Mouse (Mus musculus): ENCODE results near the gene Timm8a1. TPM values are rescaled to one million over a fixed set of nuclear protein-coding genes. Genes with fewer than 3 reads are reported as not detected.
A peak's percentile ranks its signal among the peaks of the same experiment; 100 is the strongest.

Timm8a1 gene
- 6.9 and 7.4 TPM in 2 replicates for polyA plus RNA-seq (2012; ENCODE audit: insufficient read depth, insufficient read length, missing spikeins)

DNA sequence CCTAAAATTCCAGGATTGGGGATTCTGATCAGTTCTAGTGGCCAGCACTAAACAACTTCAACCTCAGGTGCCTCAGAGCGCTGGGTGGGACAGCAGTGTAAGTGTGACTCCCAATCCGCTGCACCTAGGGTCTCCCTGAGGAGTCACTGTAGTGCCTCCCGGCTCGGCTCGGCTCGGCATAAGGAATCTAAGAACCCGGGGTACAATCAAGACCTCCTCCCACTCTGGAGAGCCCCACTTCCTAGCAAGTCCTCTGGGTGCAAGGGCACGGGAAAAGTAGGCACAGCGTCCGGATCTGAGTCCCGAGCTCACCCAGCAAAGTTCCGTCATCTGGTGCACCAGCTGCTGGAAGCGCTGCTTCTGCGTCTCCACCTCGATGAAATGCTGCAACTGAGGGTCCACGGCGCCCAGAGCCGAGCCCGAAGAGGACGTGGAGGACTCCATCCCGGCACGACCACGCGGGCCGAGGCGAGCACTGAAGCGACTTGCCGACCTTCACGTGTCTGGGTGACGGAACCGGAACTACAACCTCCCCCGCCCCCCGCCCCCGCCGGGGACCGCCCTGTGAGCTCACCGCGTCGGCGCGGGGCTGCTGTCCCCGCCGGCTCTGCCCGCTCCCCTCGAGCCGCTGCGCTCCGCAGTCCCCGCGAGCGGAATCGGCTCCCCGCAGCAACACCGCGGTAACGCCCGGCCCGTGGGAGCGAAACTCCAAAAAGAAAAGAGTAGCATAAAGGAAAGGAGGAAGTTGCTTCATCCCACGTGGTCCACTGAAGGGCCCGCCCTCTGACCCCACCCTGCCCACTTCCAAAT is at the start of gene Timm8a1:
Timm8a1 (minus strand) TSS at position 721 of the 810 bp plus-strand sequence.
- Histone ChIP-seq H3K27ac (ENCODE audit: insufficient read depth, low read depth, low read length) (peak within 1 kb of the TSS; percentile 96), H3K4me3 (ENCODE audit: insufficient read depth, low read length) (peak within 1 kb of the TSS; percentile 74), H3K4me1 (ENCODE audit: control insufficient read depth, insufficient read depth, low read length) (0 out of 2 replicates have a peak, but pooled peaks cover 2% of the 10 kb centered on the region)
- TF ChIP-seq CTCF (IDR thresholded peaks at IDR 0.05; ENCODE audit: low read depth, low read length) (no peak), POLR2A (IDR thresholded peaks at IDR 0.05; ENCODE audit: borderline replicate concordance, low read depth, low read length) (no peak)

DNA sequence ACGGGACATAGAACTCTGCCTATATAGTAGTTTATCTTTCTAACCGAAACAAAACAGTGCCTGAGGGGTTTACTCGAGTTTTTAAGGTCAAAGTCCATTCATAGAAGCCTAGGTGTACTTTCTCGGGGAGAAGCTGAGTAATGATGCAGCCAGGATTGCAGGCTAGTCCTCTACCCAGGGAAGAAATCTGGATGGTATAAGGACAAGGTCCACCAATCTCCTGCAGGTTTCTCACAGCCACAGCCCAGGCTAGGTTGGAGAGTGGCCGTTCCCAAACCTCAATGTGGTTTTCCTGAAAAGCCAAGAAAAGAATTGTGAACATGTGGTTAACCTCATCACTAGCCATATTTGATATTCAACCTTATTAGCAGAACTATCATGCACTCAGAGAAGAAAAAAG is 48.2 kb upstream of the Timm8a1 start:
- H3K4me1 ChIP-seq (ENCODE audit: control insufficient read depth, insufficient read depth, low read length): peaks cover under 1% of the 10 kb centered on the region
- no peak overlapping the region for H3K27ac ChIP-seq (ENCODE audit: insufficient read depth, low read depth, low read length)
- no peak overlapping the region for H3K4me3 ChIP-seq (ENCODE audit: insufficient read depth, low read length)
- TF ChIP-seq CTCF (IDR thresholded peaks at IDR 0.05; ENCODE audit: low read depth, low read length) (no peak), POLR2A (IDR thresholded peaks at IDR 0.05; ENCODE audit: borderline replicate concordance, low read depth, low read length) (no peak)

DNA sequence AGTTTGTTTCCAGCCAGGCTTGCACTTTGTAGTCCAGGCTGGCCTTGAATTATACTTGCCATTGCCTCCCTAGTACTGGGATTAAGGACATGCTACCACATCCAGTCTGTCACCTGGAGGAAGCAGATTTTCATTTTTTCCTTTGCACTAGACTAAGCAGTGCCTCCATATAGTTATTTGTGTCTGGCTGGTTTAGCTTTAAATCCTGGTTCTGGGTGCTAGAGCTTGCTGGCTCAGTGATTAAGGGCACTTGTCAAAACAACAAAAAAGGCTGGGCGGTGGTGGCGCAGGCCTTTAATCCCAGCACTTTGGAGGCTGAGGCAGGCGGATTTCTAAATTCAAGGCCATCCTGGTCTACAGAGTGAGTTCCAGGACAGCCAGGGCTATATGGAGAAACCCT is 47.3 kb upstream of the Timm8a1 start:
- Histone ChIP-seq H3K27ac (ENCODE audit: insufficient read depth, low read depth, low read length) (no peak overlapping the region), H3K4me3 (ENCODE audit: insufficient read depth, low read length) (no peak overlapping the region), H3K4me1 (ENCODE audit: control insufficient read depth, insufficient read depth, low read length) (peaks cover 6% of the 10 kb centered on the region)
- TF ChIP-seq CTCF (IDR thresholded peaks at IDR 0.05; ENCODE audit: low read depth, low read length) (no peak), POLR2A (IDR thresholded peaks at IDR 0.05; ENCODE audit: borderline replicate concordance, low read depth, low read length) (no peak)

- H3K27ac ChIP-seq (ENCODE audit: insufficient read depth, low read depth, low read length): no peak overlapping the region
- H3K4me1 ChIP-seq (ENCODE audit: control insufficient read depth, insufficient read depth, low read length): peaks cover 6% of the 10 kb centered on the region
- TF ChIP-seq POLR2A (IDR thresholded peaks at IDR 0.05; ENCODE audit: borderline replicate concordance, low read depth, low read length): no peak
- TF ChIP-seq CTCF (IDR thresholded peaks at IDR 0.05; ENCODE audit: low read depth, low read length): no peak
- H3K4me3 ChIP-seq (ENCODE audit: insufficient read depth, low read length): no peak overlapping the region
Measured at GRCm38 (mm10) chrX:134588261-134588660, 46.6 kb upstream of the Timm8a1 start.

- TF ChIP-seq POLR2A (IDR thresholded peaks at IDR 0.05; ENCODE audit: borderline replicate concordance, low read depth, low read length) (no peak), CTCF (IDR thresholded peaks at IDR 0.05; ENCODE audit: low read depth, low read length) (no peak)
- Histone ChIP-seq H3K4me3 (ENCODE audit: insufficient read depth, low read length) (peak overlapping the region; percentile 98), H3K27ac (ENCODE audit: insufficient read depth, low read depth, low read length) (peak overlapping the region; percentile 21), H3K4me1 (ENCODE audit: control insufficient read depth, insufficient read depth, low read length) (peaks cover 6% of the 10 kb centered on the region)
Measured at GRCm38 (mm10) chrX:134586447-134586846, 44.8 kb upstream of the Timm8a1 start.

DNA sequence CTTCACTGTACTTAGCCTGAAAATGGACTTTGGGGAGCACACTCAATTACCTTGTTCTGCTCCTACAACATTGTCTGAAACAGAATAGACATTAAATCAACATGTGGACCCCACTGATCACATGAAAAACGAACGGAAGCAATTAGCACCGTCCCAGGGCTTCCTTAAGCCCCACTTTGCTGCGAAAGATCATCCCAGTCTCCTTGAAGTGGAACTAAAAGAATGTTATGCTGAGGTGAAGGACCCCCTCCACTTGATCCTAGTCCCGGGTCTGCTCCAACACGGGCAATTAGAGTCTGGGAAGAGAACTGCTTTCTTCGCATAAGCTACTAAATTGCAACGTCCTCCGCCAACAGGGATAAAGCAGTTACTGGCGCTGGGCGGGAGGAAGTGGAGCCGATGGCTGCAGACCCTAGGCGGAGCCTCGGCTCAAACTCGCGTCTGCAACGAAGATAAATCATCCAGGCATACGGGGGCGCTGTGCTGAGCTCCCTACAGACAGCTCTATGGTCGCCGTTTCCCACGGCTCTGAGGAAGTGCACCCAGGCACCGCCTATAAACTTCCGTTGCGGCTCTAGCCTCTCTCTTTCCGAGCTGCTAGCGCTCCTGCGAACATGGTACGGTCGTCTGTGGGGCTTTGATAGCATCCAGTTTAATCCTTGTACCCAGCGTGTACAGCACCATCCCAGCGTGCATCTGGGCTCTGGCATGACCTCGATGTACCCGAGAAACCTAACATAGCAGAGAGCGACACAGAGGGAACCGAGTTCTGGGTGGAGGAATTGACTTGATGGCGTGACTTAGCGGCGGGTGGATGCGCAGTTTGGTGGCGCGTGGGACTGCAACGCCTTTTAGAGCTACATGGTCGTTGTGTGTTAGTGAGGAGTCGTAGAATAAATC is 43.7 kb upstream of the Timm8a1 start, which contains the start of gene Rpl36a:
Rpl36a (plus strand) TSS at position 552 of the 900 bp plus-strand sequence.
- Histone ChIP-seq H3K4me3 (ENCODE audit: insufficient read depth, low read length) (peak within 1 kb of the TSS; percentile 98), H3K4me1 (ENCODE audit: control insufficient read depth, insufficient read depth, low read length) (peaks cover 6% of the 10 kb centered on the region), H3K27ac (ENCODE audit: insufficient read depth, low read depth, low read length) (peak within 1 kb of the TSS; percentile 94)
- TF ChIP-seq CTCF (IDR thresholded peaks at IDR 0.05; ENCODE audit: low read depth, low read length) (no peak), POLR2A (IDR thresholded peaks at IDR 0.05; ENCODE audit: borderline replicate concordance, low read depth, low read length) (no peak)

DNA sequence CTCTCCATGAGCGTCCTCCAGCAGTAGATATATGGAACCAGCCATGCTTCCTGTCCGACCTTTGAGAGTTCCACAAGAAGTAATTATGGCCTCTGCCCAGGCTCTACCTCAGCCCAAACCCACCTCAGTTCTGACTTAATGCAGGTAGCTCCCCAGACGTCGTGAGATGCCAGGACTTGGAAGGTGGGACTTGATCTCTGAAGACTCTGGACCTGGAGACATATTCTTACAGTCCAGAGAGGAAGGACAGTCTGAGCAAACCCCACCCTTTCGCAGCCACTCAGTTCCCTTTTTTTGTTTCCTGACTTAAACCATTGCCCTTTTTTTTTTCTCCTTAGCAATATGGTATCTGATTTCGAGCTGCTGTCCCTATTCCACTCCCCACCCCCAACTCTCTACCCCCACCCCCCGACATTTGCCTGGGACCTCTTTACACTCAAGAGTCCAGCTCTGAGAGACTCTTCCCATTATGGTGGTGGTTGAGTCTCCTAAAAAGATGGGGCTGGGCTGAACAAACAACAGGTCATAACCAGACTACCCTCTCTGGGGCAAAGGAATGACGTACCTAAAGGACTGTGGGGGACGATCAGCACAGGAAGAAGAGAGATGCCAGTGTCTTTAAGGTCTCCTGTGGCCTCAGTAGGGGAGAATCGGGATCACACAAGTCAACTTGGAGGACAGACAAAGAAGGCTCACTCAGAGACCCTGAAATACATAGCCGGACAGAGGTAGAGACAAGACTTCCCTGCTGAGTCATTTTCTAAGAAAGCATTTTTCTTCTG is 41.4 kb upstream of the Timm8a1 start, which contains the start of gene Btk:
Btk (minus strand) TSS at position 683 of the 782 bp plus-strand sequence.
- H3K4me1 ChIP-seq (ENCODE audit: control insufficient read depth, insufficient read depth, low read length): peaks cover 15% of the 10 kb centered on the region
- peak within 1 kb of the TSS; percentile 75 for H3K4me3 ChIP-seq (ENCODE audit: insufficient read depth, low read length)
- TF ChIP-seq CTCF (IDR thresholded peaks at IDR 0.05; ENCODE audit: low read depth, low read length): no peak
- no peak for TF ChIP-seq POLR2A (IDR thresholded peaks at IDR 0.05; ENCODE audit: borderline replicate concordance, low read depth, low read length)
- peak within 1 kb of the TSS; percentile 91 for H3K27ac ChIP-seq (ENCODE audit: insufficient read depth, low read depth, low read length)

DNA sequence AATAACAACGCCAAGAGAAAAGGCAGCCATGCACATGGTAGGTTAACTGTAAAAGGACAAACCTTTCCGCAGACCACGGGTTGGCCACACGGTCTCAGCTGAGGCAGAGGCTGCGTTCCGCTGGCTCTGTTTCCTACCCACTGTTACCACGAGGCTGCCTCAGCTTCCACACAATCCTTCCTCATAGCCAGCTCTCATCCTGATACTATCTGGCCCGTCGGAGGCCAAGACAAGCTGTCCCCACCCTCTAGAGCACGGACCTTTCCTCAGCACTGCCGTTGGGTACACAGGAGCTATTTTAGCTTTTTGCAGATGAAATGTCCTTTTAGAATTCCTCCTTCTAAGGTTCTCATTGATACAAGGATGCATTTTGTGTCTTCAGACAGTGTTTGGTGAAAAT is 40.6 kb upstream of the Timm8a1 start:
- Histone ChIP-seq H3K4me3 (ENCODE audit: insufficient read depth, low read length) (peak overlapping the region; percentile 75), H3K4me1 (ENCODE audit: control insufficient read depth, insufficient read depth, low read length) (peaks cover 15% of the 10 kb centered on the region), H3K27ac (ENCODE audit: insufficient read depth, low read depth, low read length) (peak overlapping the region; percentile 91)
- TF ChIP-seq POLR2A (IDR thresholded peaks at IDR 0.05; ENCODE audit: borderline replicate concordance, low read depth, low read length) (no peak), CTCF (IDR thresholded peaks at IDR 0.05; ENCODE audit: low read depth, low read length) (no peak)
